Mouse (Mus musculus) hindbrain, embryonic 12.5 days (tissue): ENCODE measurements around the gene Evi5. TPM values are rescaled to one million over a fixed set of nuclear protein-coding genes. Genes with fewer than 3 reads are reported as not detected.

Experiments used
- ATAC-seq: fragments of 200-750 bp; cut with Nextera tagmentation; 2 replicates; pipeline ENCODE4 v1.8.0; 2017; ENCODE audit warnings: moderate TSS enrichment; ENCODE audit not compliant: low FRiP score
- H3K27ac ChIP-seq: fragments of 300-500 bp; sonication (generic); 2 replicates; pipeline ENCODE4 v1.5.1; 2016; ENCODE audit warnings: mild to moderate bottlenecking
- H3K27me3 ChIP-seq: fragments of 300-500 bp; sonication (generic); 2 replicates; pipeline ENCODE4 v1.6.1; 2016; ENCODE audit warnings: mild to moderate bottlenecking
- H3K36me3 ChIP-seq: fragments of 300-500 bp; sonication (generic); 2 replicates; pipeline ENCODE4 v1.6.1; 2016; ENCODE audit warnings: mild to moderate bottlenecking
- H3K4me1 ChIP-seq: fragments of 300-500 bp; sonication (generic); 2 replicates; pipeline ENCODE4 v1.6.1; 2016
- H3K4me2 ChIP-seq: fragments of 300-500 bp; sonication (generic); replicated peaks from 2 replicates; pipeline ENCODE4 v1.6.1; 2016; ENCODE audit warnings: mild to moderate bottlenecking
- H3K4me3 ChIP-seq: fragments of 300-500 bp; sonication (generic); 2 replicates; pipeline ENCODE4 v1.5.1; 2016; ENCODE audit warnings: mild to moderate bottlenecking
- H3K9ac ChIP-seq: fragments of 300-500 bp; sonication (generic); 2 replicates; pipeline ENCODE4 v1.6.1; 2016; ENCODE audit warnings: mild to moderate bottlenecking, moderate library complexity
- H3K9me3 ChIP-seq: fragments of 300-500 bp; sonication (generic); replicated peaks from 2 replicates; pipeline ENCODE4 v1.6.1; 2016; ENCODE audit warnings: mild to moderate bottlenecking
- WGBS: fragments of 180-500 bp; shearing (Covaris S2); methylation state at CpG from one replicate; pipeline ENCODE4 v1.1.7; 2016; 5-methylcytosine and 5-hydroxymethylcytosine counted together
- polyA plus RNA-seq: library from polyadenylated mRNA; unstranded; fragments of >200 nt; fragmentation: Nextera tagmentation; extraction: Ambion mirVana; gene quantifications from 2 replicates; pipeline ENCODE4 v1.2.1, GENCODE M21; 2016

Evi5 gene
- polyA plus RNA-seq, 1 experiment from 2014 or later = 62.3 TPM

DNA sequence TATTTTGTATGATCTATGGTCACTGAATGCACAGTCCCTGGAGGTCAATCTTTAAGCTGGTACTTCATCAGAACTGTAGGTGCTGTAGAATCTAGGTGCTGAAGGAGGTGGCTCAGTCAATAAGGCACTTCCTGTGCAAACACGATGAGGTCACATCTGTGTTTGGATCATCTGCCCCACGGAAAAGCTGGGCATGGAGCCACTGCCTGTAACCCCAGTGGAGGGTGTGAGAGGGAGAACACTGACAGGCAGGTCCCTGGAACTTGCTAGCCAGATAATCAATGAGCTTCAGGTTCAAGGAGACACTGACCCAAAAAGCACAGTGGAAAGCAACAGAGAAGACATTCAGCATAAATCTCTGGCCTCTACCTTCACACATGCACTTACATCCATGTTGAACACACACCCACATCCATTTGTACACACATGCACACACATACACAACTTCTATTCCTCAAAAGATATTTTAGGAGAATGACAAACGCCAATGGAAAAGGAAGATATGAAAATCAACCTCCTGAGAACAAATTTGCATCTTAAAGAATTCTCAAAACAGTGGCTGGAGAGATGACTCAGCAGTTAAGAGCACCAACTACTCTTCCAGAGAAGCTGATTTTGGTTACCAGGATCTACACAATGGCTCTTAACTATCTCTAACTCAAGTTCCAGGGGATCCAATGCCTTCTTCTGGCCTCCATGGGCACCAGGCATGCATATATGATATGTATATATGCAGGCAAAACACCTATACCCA is 35.8 kb downstream of the Evi5 start:
- Histone ChIP-seq H3K4me1 (no peaks in the 10 kb centered on the region), H3K27me3 (no peaks in the 10 kb centered on the region), H3K36me3 (peaks cover 6% of the 10 kb centered on the region), H3K9ac (no peak overlapping the region), H3K4me3 (no peak overlapping the region), H3K27ac (no peak overlapping the region), H3K4me2 (no peak overlapping the region), H3K9me3 (no peaks in the 10 kb centered on the region)
- ATAC-seq = no peak
- WGBS = 68% methylated on average over 3 of the region's 3 CpGs

DNA sequence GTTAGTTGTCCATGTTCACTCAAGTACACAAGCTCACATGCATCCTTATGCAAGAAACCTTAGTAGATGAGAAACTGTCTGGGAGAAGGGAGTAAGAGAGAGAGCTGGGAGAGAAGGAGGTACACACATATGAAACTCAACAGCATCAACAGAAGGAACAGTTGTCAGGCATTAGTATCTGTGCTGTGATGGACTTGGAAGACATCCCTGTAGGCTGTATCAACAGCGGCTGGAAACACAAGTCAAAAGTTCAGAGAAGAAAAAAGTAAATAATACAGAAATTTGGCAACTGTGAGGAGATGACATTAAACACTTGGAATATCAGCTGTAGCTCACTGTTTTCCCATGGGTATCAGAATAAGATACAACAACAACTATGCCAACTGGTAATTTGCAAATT is 40.6 kb downstream of the Evi5 start:
- WGBS = 91% methylated on average over 1 of the region's 1 CpGs
- no peak overlapping the region for H3K4me3 ChIP-seq
- no peaks in the 10 kb centered on the region for H3K27me3 ChIP-seq
- H3K4me1 ChIP-seq = no peaks in the 10 kb centered on the region
- no peak overlapping the region for H3K27ac ChIP-seq
- no peak overlapping the region for H3K4me2 ChIP-seq
- no peak for ATAC-seq
- no peak overlapping the region for H3K9ac ChIP-seq
- H3K9me3 ChIP-seq = 0 out of 2 replicates have a peak, but pooled peaks cover 9% of the 10 kb centered on the region
- H3K36me3 ChIP-seq = peaks cover 13% of the 10 kb centered on the region

DNA sequence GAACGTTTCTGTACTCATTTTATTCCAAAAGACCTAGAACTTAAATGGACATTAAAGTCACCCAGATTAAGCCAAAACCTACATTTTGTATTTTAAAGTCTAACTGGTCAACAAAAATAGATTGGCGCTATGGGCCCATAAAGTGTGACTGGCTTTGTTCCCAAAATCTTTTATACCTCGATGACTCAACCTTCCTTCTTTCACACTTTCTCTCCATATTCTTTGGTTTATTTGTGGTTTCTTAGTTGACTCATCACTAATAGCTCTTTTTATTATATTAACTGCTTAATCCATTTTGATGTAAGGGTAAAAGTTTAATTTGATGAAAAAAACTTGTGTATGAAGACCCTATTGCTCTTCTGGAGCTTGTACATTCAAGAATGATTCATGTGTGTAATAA is 43.6 kb downstream of the Evi5 start:
- 90% methylated on average over 3 of the region's 3 CpGs for WGBS
- H3K27me3 ChIP-seq = no peaks in the 10 kb centered on the region
- 0 out of 2 replicates have a peak, but pooled peaks cover 9% of the 10 kb centered on the region for H3K9me3 ChIP-seq
- no peak overlapping the region for H3K4me3 ChIP-seq
- H3K4me1 ChIP-seq = no peaks in the 10 kb centered on the region
- H3K36me3 ChIP-seq = peaks cover 13% of the 10 kb centered on the region
- ATAC-seq = no peak
- no peak overlapping the region for H3K27ac ChIP-seq
- no peak overlapping the region for H3K4me2 ChIP-seq
- H3K9ac ChIP-seq = no peak overlapping the region

DNA sequence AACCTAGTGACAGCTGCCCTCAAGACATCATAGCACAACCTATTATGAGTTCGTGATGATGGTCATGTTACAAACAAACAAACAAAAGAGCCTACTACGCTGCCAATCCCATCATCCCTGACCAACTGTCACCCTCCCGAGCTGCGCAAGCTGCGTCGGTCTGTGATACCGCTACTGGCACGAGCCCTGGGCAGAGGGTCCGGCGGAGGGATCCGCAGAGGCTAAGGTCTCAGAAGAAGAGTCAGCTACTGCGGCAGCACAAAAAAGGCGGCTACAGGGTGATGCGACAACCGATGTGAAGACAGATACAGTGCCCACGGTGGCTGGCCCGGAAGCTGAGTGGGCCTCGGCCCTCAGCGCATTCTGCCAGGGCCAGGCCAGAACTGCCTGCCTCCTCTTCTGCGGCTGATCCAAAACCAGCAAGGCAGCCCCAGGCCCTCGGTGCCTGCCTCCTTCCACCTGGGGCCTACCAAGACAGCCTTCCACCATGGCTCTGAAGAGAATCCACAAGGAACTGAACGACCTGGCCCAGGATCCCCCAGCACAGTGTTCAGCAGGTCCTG is 44.8 kb downstream of the Evi5 start, which contains the start of gene Ube2d2b:
TSS of gene Ube2d2b (plus strand) at position 102 of the 563 bp plus-strand sequence.
- H3K4me2 ChIP-seq = no peak within 1 kb of the TSS
- 0 out of 2 replicates have a peak, but pooled peaks cover 9% of the 10 kb centered on the region for H3K9me3 ChIP-seq
- H3K4me1 ChIP-seq = no peaks in the 10 kb centered on the region
- no peak within 1 kb of the TSS for H3K9ac ChIP-seq
- WGBS = 95% methylated on average over 22 of the region's 22 CpGs
- H3K36me3 ChIP-seq = peaks cover 13% of the 10 kb centered on the region
- no peaks in the 10 kb centered on the region for H3K27me3 ChIP-seq
- H3K27ac ChIP-seq = no peak within 1 kb of the TSS
- H3K4me3 ChIP-seq = no peak within 1 kb of the TSS
- ATAC-seq = no peak

DNA sequence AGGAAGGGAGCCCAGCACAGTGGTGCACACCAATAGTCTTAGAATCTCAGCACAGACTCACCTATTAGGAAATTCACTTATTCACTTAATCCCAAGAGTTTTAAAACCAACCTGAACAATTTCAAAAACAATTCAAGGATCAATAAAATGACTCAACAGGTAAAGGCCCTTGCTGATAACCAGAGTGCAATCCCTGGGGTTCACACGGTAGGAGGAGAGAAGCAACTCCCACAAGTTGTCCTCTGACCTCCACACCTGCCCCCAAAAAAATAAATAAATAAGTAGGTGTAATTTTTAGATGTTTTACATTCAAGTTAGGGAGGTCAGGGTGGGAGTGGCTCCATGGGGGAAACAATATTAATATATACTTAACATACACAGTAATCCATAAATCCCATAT is 52.4 kb downstream of the Evi5 start:
- WGBS = 96% methylated on average over 1 of the region's 1 CpGs

DNA sequence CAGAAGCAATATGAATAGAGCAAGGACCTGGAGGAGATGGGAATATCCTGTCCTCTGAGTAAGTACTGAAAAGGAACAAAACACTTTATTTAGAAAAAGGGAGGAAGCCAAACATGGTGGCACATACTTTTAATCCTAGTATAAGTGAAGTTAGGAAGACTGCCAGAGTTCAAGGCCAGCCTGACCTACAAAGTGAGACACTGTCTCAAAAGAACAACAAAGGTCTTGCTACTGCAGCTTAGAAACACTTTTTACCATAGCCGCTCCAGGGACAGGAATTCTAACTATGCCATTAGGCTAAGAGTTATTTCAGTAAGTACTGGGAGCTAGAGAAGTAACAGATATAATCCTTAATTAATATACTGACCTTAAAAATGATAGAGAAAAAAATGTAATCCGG is 60.3 kb downstream of the Evi5 start:
- H3K9me3 ChIP-seq = no peaks in the 10 kb centered on the region
- WGBS = 93% methylated on average over 2 of the region's 2 CpGs

More for the DNA sequence above, 52.4 kb downstream of the Evi5 start:
- Histone ChIP-seq H3K4me1 (no peaks in the 10 kb centered on the region), H3K9me3 (no peaks in the 10 kb centered on the region), H3K4me2 (no peak overlapping the region), H3K27ac (no peak overlapping the region), H3K36me3 (0 out of 2 replicates have a peak, but pooled peaks cover 6% of the 10 kb centered on the region), H3K27me3 (no peaks in the 10 kb centered on the region), H3K4me3 (no peak overlapping the region), H3K9ac (no peak overlapping the region)
- ATAC-seq = no peak

DNA sequence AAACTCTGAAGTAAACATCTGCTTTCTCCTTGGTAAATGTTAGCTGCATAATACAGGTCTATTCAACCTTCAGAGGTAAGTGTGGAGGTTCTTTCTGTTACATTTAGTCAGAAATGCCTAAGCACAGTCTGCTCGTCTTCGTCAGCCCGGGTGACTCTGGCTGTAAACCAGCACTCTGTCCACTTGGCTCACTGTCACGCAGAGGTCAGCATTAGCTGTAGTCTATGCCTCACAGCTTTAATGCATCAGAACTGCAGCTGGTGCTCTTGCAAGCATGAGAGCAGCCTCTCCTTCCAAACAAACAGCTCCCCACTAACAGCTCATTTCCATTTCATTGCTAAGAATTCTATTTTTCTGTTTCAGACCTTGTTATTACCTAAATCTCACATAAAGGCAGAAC is 67.4 kb downstream of the Evi5 start:
- H3K27me3 ChIP-seq = no peaks in the 10 kb centered on the region
- no peaks in the 10 kb centered on the region for H3K4me1 ChIP-seq
- no peak overlapping the region for H3K9ac ChIP-seq
- no peak overlapping the region for H3K4me2 ChIP-seq
- H3K36me3 ChIP-seq = peaks cover 13% of the 10 kb centered on the region; the same call in 1 of the 2 replicates
- H3K27ac ChIP-seq = no peak overlapping the region
- H3K4me3 ChIP-seq = no peak overlapping the region
- no peak for ATAC-seq
- H3K9me3 ChIP-seq = no peaks in the 10 kb centered on the region
- WGBS = 89% methylated on average over 4 of the region's 4 CpGs

More for the DNA sequence above, 60.3 kb downstream of the Evi5 start:
- Histone ChIP-seq H3K9ac (no peak overlapping the region), H3K36me3 (peaks cover 32% of the 10 kb centered on the region), H3K4me1 (no peaks in the 10 kb centered on the region), H3K27ac (no peak overlapping the region), H3K4me3 (no peak overlapping the region), H3K27me3 (no peaks in the 10 kb centered on the region), H3K4me2 (no peak overlapping the region)
- no peak for ATAC-seq

DNA sequence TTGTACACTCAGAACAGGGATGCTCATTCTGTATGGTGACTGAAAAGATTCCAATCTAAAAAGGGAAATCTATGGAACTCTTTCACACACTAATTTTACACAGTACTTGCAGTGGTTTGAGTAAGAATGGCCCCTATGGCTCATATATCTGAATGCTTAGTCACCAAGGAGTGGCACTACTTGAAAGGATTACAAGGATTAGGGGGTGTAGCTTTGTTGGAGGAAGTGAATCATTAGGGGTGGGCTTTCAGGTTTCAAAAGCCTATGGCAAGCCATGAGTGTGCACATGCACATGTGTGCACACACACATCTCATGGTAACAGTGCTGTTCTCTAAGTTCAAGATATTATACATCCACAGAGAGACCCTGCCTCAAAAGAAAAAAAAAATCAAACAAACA is 72.3 kb downstream of the Evi5 start:
- Histone ChIP-seq H3K4me3 (no peak overlapping the region), H3K36me3 (peaks cover 4% of the 10 kb centered on the region; the same call in 1 of the 2 replicates), H3K4me2 (no peak overlapping the region), H3K27me3 (no peaks in the 10 kb centered on the region), H3K27ac (no peak overlapping the region), H3K4me1 (no peaks in the 10 kb centered on the region), H3K9me3 (no peaks in the 10 kb centered on the region), H3K9ac (no peak overlapping the region)
- no peak for ATAC-seq

DNA sequence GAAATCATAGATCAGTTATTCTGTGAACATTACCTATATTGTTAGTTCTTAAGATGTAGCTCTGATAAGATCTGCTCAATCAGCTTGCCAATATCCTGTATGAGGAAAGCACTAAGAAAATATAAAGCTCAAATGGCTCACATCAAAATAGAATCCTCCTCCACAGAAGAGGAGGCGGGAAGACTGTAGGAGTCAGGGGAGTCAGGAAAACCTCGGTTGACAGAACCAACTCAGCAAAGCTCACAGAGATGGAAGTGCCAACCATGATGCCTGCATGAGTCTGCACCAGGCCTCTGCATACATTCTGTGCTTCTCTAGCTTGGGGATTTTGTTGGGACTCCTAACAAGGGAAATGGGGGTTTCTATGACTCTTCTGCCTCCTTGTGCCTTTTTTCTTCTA is 73.7 kb downstream of the Evi5 start:
- Histone ChIP-seq H3K4me3 (no peak overlapping the region), H3K27me3 (no peaks in the 10 kb centered on the region), H3K4me1 (no peaks in the 10 kb centered on the region), H3K27ac (no peak overlapping the region), H3K4me2 (no peak overlapping the region), H3K9me3 (no peaks in the 10 kb centered on the region), H3K36me3 (peaks cover 8% of the 10 kb centered on the region), H3K9ac (no peak overlapping the region)
- 85% methylated on average over 2 of the region's 2 CpGs for WGBS
- no peak for ATAC-seq

DNA sequence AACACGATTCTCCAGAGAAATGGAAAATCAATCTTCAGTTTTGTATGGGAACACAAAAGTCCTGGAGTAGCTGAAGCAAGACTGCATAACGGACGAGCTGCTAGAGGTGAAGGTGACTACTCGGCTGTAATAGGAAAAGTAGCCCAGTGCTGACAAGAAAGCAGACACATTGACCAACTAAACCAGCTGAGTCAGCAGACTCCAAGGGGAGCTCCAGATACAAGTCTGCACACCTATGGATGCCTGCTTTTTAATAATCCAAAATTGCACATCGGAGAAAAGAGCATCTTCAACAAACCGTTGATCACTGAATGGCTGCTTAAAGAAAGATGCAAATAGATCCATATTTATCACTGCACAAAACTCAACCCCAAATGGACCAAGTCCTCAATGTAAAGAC is 76.6 kb downstream of the Evi5 start:
- no peak overlapping the region for H3K4me3 ChIP-seq
- no peaks in the 10 kb centered on the region for H3K4me1 ChIP-seq
- H3K27me3 ChIP-seq = no peaks in the 10 kb centered on the region
- H3K4me2 ChIP-seq = no peak overlapping the region
- no peak overlapping the region for H3K9ac ChIP-seq
- 93% methylated on average over 6 of the region's 6 CpGs for WGBS
- H3K27ac ChIP-seq = no peak overlapping the region
- no peak for ATAC-seq
- H3K36me3 ChIP-seq = peaks cover 15% of the 10 kb centered on the region
- no peaks in the 10 kb centered on the region for H3K9me3 ChIP-seq

DNA sequence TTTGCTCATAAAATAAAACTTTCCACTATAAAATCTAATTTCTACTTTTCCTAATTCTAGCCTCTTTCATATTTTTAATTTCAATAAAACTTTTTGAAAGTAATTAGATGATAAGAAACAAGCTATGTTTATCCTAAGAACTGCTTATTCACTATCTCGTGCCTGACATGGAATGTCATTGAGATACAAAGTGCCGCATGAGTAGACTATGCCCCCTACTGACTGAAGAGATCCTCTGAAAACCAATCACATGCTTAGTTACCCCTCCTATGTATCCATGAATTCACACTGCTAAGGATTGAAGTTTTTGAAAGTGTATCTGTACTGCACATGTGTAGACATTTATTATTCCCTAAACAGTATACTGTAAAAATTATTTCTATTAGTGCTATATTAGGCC is 81.0 kb downstream of the Evi5 start:
- Histone ChIP-seq H3K36me3 (peaks cover 15% of the 10 kb centered on the region), H3K4me2 (no peak overlapping the region), H3K27me3 (no peaks in the 10 kb centered on the region), H3K4me3 (no peak overlapping the region), H3K4me1 (no peaks in the 10 kb centered on the region), H3K9me3 (no peaks in the 10 kb centered on the region), H3K9ac (no peak overlapping the region), H3K27ac (no peak overlapping the region)
- WGBS = 42% methylated on average over 2 of the region's 2 CpGs
- ATAC-seq = no peak

DNA sequence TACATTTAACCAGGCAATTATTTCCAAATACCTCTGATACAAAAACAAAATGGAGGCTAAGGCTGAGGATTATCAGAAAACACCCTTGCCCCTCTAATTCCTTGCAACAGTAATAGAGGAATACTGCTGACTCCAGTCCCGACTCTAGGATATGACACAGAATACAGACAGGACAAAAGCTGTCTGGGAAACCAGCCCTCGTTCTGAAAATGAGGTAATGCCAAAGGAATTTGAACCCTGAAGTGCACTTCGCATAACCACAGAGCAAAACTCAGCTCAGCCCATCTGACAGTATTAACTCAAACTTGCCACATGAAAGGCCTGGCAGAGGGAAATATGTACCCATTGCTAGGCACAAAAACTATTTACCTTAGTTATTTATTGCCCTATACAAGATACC is 81.6 kb downstream of the Evi5 start:
- Histone ChIP-seq H3K27ac (no peak overlapping the region), H3K36me3 (peaks cover 11% of the 10 kb centered on the region), H3K4me3 (no peak overlapping the region), H3K9ac (no peak overlapping the region), H3K27me3 (no peaks in the 10 kb centered on the region), H3K4me2 (no peak overlapping the region), H3K4me1 (no peaks in the 10 kb centered on the region), H3K9me3 (no peaks in the 10 kb centered on the region)
- 58% methylated on average over 3 of the region's 3 CpGs for WGBS
- no peak for ATAC-seq

DNA sequence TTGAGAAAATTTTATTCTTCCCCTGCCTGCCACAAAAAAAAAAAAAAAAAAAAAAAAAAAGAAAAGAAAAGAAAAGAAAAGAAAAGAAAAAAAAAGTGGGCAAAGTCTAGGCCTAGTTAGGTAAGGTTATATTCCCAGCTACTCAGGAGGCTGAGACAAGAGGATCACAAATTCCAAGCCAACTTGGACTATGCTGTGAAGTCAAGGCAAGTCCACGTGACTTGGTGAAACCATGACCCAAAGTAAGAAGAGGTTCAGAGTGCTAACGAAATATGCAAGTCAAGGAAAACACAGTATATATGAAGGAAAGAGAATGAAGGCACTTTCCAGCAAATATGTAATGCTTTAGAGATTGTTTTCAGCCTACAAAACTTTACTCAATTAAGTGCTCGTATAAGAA is 82.4 kb downstream of the Evi5 start:
- Histone ChIP-seq H3K4me1 (no peaks in the 10 kb centered on the region), H3K36me3 (peaks cover 11% of the 10 kb centered on the region), H3K27ac (no peak overlapping the region), H3K4me2 (no peak overlapping the region), H3K9ac (no peak overlapping the region), H3K4me3 (no peak overlapping the region), H3K9me3 (no peaks in the 10 kb centered on the region), H3K27me3 (no peaks in the 10 kb centered on the region)
- 94% methylated on average over 3 of the region's 3 CpGs for WGBS
- no peak for ATAC-seq
